Mouse (Mus musculus): ENCODE data around the gene Cdh13.
A peak's percentile ranks its signal among the peaks of the same experiment; 100 is the strongest.

The Cdh13 gene

GRCm38 (mm10) chr8:118309106-118309505 lies 25.6 kb downstream of the Cdh13 start:
- DNase-seq = peak; percentile 20

- DNase-seq = no peak
Measured at GRCm38 (mm10) chr8:118313426-118314187, 30.1 kb downstream of the Cdh13 start.

GRCm38 (mm10) chr8:118314188-118314563 lies 30.6 kb downstream of the Cdh13 start:
- DNase-seq = no peak

- DNase-seq = no peak
Measured at GRCm38 (mm10) chr8:118314932-118315331, 31.4 kb downstream of the Cdh13 start.

- no peak for DNase-seq
Measured at GRCm38 (mm10) chr8:118316440-118316839, 32.9 kb downstream of the Cdh13 start.

- no peak for DNase-seq
Measured at GRCm38 (mm10) chr8:118320566-118320965, 37.0 kb downstream of the Cdh13 start.

GRCm38 (mm10) chr8:118323421-118323820 lies 39.9 kb downstream of the Cdh13 start:
- DNase-seq = no peak

GRCm38 (mm10) chr8:118334933-118335332 lies 51.4 kb downstream of the Cdh13 start:
- no peak for DNase-seq

- peak; percentile 8 for DNase-seq
Measured at GRCm38 (mm10) chr8:118339711-118340110, 56.2 kb downstream of the Cdh13 start.

GRCm38 (mm10) chr8:118343267-118343666 lies 59.7 kb downstream of the Cdh13 start:
- no peak for DNase-seq

- no peak for DNase-seq
Measured at GRCm38 (mm10) chr8:118348710-118349489, 65.4 kb downstream of the Cdh13 start.

GRCm38 (mm10) chr8:118350136-118350535 lies 66.6 kb downstream of the Cdh13 start:
- no peak for DNase-seq

GRCm38 (mm10) chr8:118353022-118353421 lies 69.5 kb downstream of the Cdh13 start:
- no peak for DNase-seq

GRCm38 (mm10) chr8:118357067-118357466 lies 73.5 kb downstream of the Cdh13 start:
- DNase-seq = no peak

GRCm38 (mm10) chr8:118357596-118357995 lies 74.1 kb downstream of the Cdh13 start:
- no peak for DNase-seq

- DNase-seq = peak; percentile 28
Measured at GRCm38 (mm10) chr8:118363781-118364180, 80.2 kb downstream of the Cdh13 start.

- DNase-seq = no peak
Measured at GRCm38 (mm10) chr8:118373092-118373491, 89.6 kb downstream of the Cdh13 start.

GRCm38 (mm10) chr8:118374738-118375137 lies 91.2 kb downstream of the Cdh13 start:
- DNase-seq = no peak

GRCm38 (mm10) chr8:118376791-118377190 lies 93.3 kb downstream of the Cdh13 start:
- DNase-seq = no peak

- no peak for DNase-seq
Measured at GRCm38 (mm10) chr8:118378985-118379384, 95.5 kb downstream of the Cdh13 start.

- no peak for DNase-seq
Measured at GRCm38 (mm10) chr8:118379657-118380056, 96.1 kb downstream of the Cdh13 start.

- no peak for DNase-seq
Measured at GRCm38 (mm10) chr8:118380058-118380457, 96.5 kb downstream of the Cdh13 start.

- DNase-seq = no peak
Measured at GRCm38 (mm10) chr8:118380782-118381181, 97.2 kb downstream of the Cdh13 start.

- no peak for DNase-seq
Measured at GRCm38 (mm10) chr8:118381641-118382040, 98.1 kb downstream of the Cdh13 start.
